Mouse (Mus musculus) kidney, postnatal 0 days (tissue): ENCODE results near the gene Gm14214. TPM values are rescaled to one million over a fixed set of nuclear protein-coding genes. Genes with fewer than 3 reads are reported as not detected.

Experiments used
- ATAC-seq: fragments of 200-750 bp; cut with Nextera tagmentation; replicated peaks from 2 replicates; pipeline ENCODE4 v1.8.0; 2017; ENCODE audit warnings: low read depth, moderate number of reproducible peaks, moderate TSS enrichment, moderate library complexity; ENCODE audit not compliant: low FRiP score
- DNase-seq: peaks from one replicate; pipeline ENCODE4 v3.0.0-alpha.2; 2016; ENCODE audit warnings: low spot score
- H3K27ac ChIP-seq: fragments of 300-500 bp; sonication (generic); 2 replicates; pipeline ENCODE4 v1.5.1; 2014; ENCODE audit warnings: mild to moderate bottlenecking
- H3K27me3 ChIP-seq: fragments of 300-500 bp; sonication (generic); 2 replicates; pipeline ENCODE4 v1.6.1; 2014; ENCODE audit warnings: low read length, mixed read lengths; ENCODE audit not compliant: insufficient read depth
- H3K36me3 ChIP-seq: fragments of 300-500 bp; sonication (generic); 2 replicates; pipeline ENCODE4 v1.6.1; 2014; ENCODE audit warnings: low read length, mixed read lengths; ENCODE audit not compliant: insufficient read depth
- H3K4me1 ChIP-seq: fragments of 300-500 bp; sonication (generic); replicated peaks from 2 replicates; pipeline ENCODE4 v1.6.1; 2014; ENCODE audit warnings: antibody characterized with exemption, low read length, mixed read lengths; ENCODE audit not compliant: insufficient read depth
- H3K4me2 ChIP-seq: fragments of 300-500 bp; sonication (generic); 2 replicates; pipeline ENCODE4 v1.6.1; 2014; ENCODE audit warnings: mild to moderate bottlenecking, low read length, moderate library complexity, mixed read lengths
- H3K4me3 ChIP-seq: fragments of 300-500 bp; sonication (generic); replicated peaks from 2 replicates; pipeline ENCODE4 v1.5.1; 2014; ENCODE audit warnings: low read depth, low read length
- H3K9ac ChIP-seq: fragments of 300-500 bp; sonication (generic); 2 replicates; pipeline ENCODE4 v1.6.1; 2014; ENCODE audit warnings: low read depth, low read length
- H3K9me3 ChIP-seq: fragments of 300-500 bp; sonication (generic); replicated peaks from 2 replicates; pipeline ENCODE4 v1.6.1; 2016; ENCODE audit warnings: low read length, inconsistent platforms, mixed read lengths
- CTCF ChIP-seq: IDR thresholded peaks from 2 replicates; pipeline ENCODE4 v1.5.1; 2016; ENCODE audit warnings: antibody characterized with exemption, low read depth, mild to moderate bottlenecking, moderate library complexity
- WGBS: fragments of 180-500 bp; shearing (Covaris S2); extraction: QIAGEN DNeasy Blood & Tissue Kit; methylation state at CpG from one replicate; pipeline ENCODE4 v1.1.7; 2014; 5-methylcytosine and 5-hydroxymethylcytosine counted together
- polyA plus RNA-seq: library from polyadenylated mRNA; unstranded; fragments of >200 nt; fragmentation: Nextera tagmentation; extraction: Ambion mirVana; gene quantifications from 2 replicates; pipeline ENCODE4 v1.2.1, GENCODE M21; 2015

Gm14214 gene
- polyA plus RNA-seq, 1 experiment from 2014 or later: not detected

DNA sequence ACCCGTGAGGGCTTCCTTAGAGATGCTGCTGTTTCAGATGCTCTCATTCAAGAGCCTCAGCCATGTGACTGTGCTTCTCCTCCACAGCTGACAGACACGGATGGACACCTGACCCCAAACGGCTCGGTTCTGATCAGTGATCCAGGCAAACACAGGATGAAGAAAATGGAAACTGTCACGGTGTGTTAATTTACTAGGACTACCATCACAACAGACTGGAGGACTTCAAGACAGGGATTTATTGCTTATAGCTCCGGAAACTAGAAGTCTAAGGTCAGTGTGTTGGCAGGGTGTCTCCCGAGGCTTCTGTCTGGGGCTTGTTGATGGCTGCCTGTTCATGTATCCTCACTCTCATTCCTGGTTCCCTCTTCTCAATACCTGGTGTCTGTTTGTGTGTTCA lies 34.4 kb downstream of the Gm14214 start:
- H3K9me3 ChIP-seq: no peaks in the 10 kb centered on the region
- H3K27ac ChIP-seq: no peak overlapping the region
- no peak overlapping the region for H3K4me2 ChIP-seq
- no peak overlapping the region for H3K4me3 ChIP-seq
- peak; percentile 83 for DNase-seq
- H3K9ac ChIP-seq: no peak overlapping the region
- H3K36me3 ChIP-seq: no peaks in the 10 kb centered on the region
- TF ChIP-seq CTCF: no peak
- no peaks in the 10 kb centered on the region for H3K27me3 ChIP-seq
- ATAC-seq: peak; percentile 47
- H3K4me1 ChIP-seq: peaks cover 13% of the 10 kb centered on the region; the same call in 1 of the 2 replicates
- WGBS: 12% methylated on average over 7 of the region's 7 CpGs

DNA sequence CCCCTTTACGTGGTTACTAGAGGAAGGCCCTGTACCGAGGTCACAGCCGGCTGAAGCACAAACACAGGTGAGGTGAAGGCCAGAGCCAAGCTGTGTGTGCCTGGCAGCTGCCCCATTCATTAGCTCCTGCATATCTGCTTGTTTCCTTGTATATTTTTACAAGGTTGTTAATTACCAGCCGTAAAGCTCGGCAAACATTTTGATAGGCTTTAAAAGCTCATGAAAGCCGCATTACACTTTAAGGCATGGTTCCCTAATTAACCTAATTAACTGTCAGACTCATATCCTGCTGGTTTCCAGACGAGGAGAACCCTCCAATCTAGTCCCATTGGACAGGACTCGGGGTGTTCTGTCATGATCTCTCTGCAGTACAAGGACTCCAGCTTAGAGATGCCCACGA lies 34.9 kb downstream of the Gm14214 start:
- ATAC-seq: no peak
- no peak overlapping the region for H3K4me2 ChIP-seq

DNA sequence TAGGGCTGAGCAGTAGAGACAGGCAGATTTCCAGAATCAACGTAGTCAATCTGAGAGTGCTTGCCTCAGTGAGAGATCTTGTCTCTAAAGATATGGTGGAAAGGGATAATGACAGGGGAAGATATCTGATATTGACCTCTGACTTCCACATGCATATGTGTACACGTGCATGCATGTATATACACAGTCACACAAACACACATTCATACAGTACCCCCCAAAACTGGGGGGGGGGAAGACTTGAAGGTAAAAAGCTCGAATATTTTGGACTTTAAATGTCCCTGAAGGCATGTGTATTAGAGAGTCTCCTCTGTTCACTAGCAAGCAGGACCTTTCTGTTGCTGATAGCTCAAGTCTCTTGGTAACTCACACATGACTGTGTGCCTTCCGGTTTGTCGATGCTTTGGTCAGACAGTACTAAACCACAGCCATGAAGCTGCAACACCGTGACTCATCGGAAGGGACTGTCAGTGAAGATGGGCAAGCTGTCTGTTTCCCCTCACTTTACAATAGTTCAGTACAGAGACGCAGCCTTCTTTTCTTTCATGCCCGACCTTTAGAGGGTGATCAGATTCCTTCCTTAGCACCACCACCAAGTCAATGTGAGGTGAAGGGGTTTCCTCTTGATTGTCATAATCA lies 37.2 kb downstream of the Gm14214 start:
- DNase-seq: no peak

More for the DNA sequence above, 34.9 kb downstream of the Gm14214 start:
- no peak overlapping the region for H3K27ac ChIP-seq
- peaks cover 13% of the 10 kb centered on the region; the same call in 1 of the 2 replicates for H3K4me1 ChIP-seq
- no peak overlapping the region for H3K4me3 ChIP-seq
- no peak for TF ChIP-seq CTCF
- H3K36me3 ChIP-seq: no peaks in the 10 kb centered on the region
- WGBS: 20% methylated on average over 9 of the region's 9 CpGs
- H3K9ac ChIP-seq: no peak overlapping the region
- no peaks in the 10 kb centered on the region for H3K9me3 ChIP-seq
- no peak for DNase-seq
- H3K27me3 ChIP-seq: no peaks in the 10 kb centered on the region

DNA sequence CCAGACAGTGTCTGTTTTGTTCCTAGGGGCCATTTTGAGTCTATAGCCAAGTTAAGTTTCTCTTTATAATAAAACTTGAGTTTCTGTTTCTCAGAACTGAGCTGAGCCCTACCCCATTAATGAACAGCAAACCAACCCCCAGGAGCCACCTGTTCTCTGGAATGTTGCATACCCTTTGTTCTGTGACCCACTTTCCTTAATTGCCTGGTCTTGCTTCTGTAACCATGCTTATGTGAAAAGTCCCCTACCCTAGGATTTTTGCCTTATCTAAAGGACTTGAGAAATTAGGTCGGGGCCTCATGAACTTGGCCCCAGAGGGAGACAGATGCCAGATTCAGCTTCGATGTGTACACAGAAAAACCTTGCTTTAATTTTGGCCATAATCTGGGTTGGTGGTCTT lies 37.9 kb downstream of the Gm14214 start:
- 0 out of 2 replicates have a peak overlapping the region, but pooled peaks have one; percentile 9 for H3K27ac ChIP-seq
- TF ChIP-seq CTCF: no peak
- no peaks in the 10 kb centered on the region for H3K9me3 ChIP-seq
- DNase-seq (no peak), ATAC-seq (no peak; the same call in 1 of the 2 replicates)
- H3K4me2 ChIP-seq: no peak overlapping the region
- 48% methylated on average over 2 of the region's 2 CpGs for whole genome bisulfite sequencing
- H3K36me3 ChIP-seq: no peaks in the 10 kb centered on the region
- H3K27me3 ChIP-seq: no peaks in the 10 kb centered on the region
- no peak overlapping the region for H3K9ac ChIP-seq
- no peak overlapping the region for H3K4me3 ChIP-seq
- H3K4me1 ChIP-seq: peaks cover 13% of the 10 kb centered on the region; the same call in 1 of the 2 replicates

More for the DNA sequence above, 37.2 kb downstream of the Gm14214 start:
- Histone ChIP-seq H3K4me1 (peaks cover 13% of the 10 kb centered on the region; the same call in 1 of the 2 replicates), H3K27me3 (no peaks in the 10 kb centered on the region), H3K27ac (no peak overlapping the region), H3K9me3 (no peaks in the 10 kb centered on the region), H3K4me2 (no peak overlapping the region), H3K36me3 (no peaks in the 10 kb centered on the region), H3K4me3 (no peak overlapping the region), H3K9ac (no peak overlapping the region)
- WGBS: 63% methylated on average over 9 of the region's 9 CpGs
- no peak for TF ChIP-seq CTCF
- ATAC-seq: no peak

DNA sequence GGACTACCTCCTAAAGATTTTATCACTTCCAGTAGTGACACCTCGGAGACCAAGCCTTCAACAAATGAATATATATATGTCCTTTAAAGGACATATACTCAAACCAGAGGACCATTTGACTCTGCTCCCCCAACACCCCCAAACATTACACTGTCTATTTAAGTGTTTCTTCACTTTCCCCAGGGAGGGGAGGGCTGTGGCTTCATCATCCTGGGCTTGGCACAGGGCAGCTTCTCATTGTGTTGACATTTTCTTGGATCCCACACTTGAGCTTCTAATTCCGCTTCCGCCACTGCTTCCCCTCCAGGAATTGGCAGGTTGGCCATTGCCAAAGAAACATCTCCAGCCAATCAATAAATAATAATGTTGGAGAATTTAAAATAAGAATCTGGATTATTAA lies 39.0 kb downstream of the Gm14214 start:
- TF ChIP-seq CTCF: no peak
- WGBS: 76% methylated on average over 3 of the region's 3 CpGs
- H3K4me1 ChIP-seq: peaks cover 13% of the 10 kb centered on the region; the same call in 1 of the 2 replicates
- H3K27me3 ChIP-seq: no peaks in the 10 kb centered on the region
- no peaks in the 10 kb centered on the region for H3K36me3 ChIP-seq
- no peak for ATAC-seq
- H3K4me3 ChIP-seq: no peak overlapping the region
- no peak overlapping the region for H3K9ac ChIP-seq
- H3K4me2 ChIP-seq: no peak overlapping the region
- no peaks in the 10 kb centered on the region for H3K9me3 ChIP-seq
- DNase-seq: no peak
- no peak overlapping the region for H3K27ac ChIP-seq

DNA sequence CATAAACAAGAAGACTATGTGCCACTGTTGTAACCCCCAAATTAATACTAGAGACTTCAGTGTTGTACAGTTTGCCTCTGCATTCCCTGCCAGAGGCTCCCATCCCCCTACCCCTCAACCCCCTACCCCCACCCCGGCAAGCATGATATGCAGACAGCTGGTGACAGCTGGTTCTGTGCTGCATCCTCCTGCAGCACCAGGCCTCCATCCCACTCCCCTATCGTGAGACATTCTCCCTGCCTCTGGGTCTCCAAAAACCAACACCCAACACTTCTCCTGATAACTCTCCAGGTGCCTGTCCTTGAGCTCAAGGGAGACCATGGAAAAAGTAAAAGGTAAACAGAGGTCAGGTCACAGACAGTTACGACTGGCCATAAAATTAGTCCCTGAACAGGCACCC lies 40.1 kb downstream of the Gm14214 start:
- no peak overlapping the region for H3K4me2 ChIP-seq
- ATAC-seq: no peak
- 0 out of 2 replicates have a peak, but pooled peaks cover 5% of the 10 kb centered on the region for H3K4me1 ChIP-seq
- WGBS: 25% methylated on average over 3 of the region's 3 CpGs
- H3K36me3 ChIP-seq: no peaks in the 10 kb centered on the region
- no peak overlapping the region for H3K4me3 ChIP-seq
- no peak overlapping the region for H3K27ac ChIP-seq
- H3K9ac ChIP-seq: no peak overlapping the region
- no peaks in the 10 kb centered on the region for H3K27me3 ChIP-seq
- no peaks in the 10 kb centered on the region for H3K9me3 ChIP-seq
- DNase-seq: no peak
- no peak for TF ChIP-seq CTCF
